In genomic region chr1:189707014-189707413, GRCm38 (mm10) we compare ENCODE assay signal across 18 mouse cellular contexts. TPM values are rescaled to one million over a fixed set of nuclear protein-coding genes. Genes with fewer than 3 reads are reported as not detected.
A peak's percentile ranks its signal among the peaks of the same experiment; 100 is the strongest.
DNase-seq lines count a peak whose midpoint lies in the region; ATAC-seq and TF ChIP-seq lines count a peak whose summit lies in the region.
"Had no signal": no experiment of that assay in that cellular context is flagged by ENCODE, and none has a peak within 500 bp of the region (broad histone marks: within the 10 kb centered on the region; RNA-seq: fewer than 3 reads in every experiment).

No protein-coding gene starts in this region.

- no peak overlapping the region for H3K4me2 ChIP-seq in kidney, postnatal 0 days (ENCODE audit: low read length)
- H3K4me2 ChIP-seq in limb, embryonic 13.5 days (replicated peaks), result no peak overlapping the region
- no peak overlapping the region for H3K4me2 ChIP-seq in stomach, postnatal 0 days (replicated peaks; ENCODE audit: low read depth)
- H3K4me2 ChIP-seq: heart, embryonic 15.5 days; hindbrain, embryonic 15.5 days; intestine, embryonic 15.5 days had no signal

- H3K27ac ChIP-seq in kidney, postnatal 0 days, result peak overlapping the region; percentile 51
- H3K27ac ChIP-seq in limb, embryonic 13.5 days, result peak overlapping the region; percentile 44; the same call in 1 of the 2 replicates
- H3K27ac ChIP-seq in stomach, postnatal 0 days (replicated peaks), result peak overlapping the region; percentile 49; the same call in 1 of the 2 replicates
- H3K27ac ChIP-seq: heart, embryonic 15.5 days; hindbrain, embryonic 15.5 days; intestine, embryonic 15.5 days had no signal

- H3K4me1 ChIP-seq in kidney, postnatal 0 days (replicated peaks; ENCODE audit: insufficient read depth, low read length), result peaks cover 29% of the 10 kb centered on the region
- H3K4me1 ChIP-seq in limb, embryonic 13.5 days, result peaks cover 48% of the 10 kb centered on the region
- no peaks in the 10 kb centered on the region for H3K4me1 ChIP-seq in stomach, postnatal 0 days (replicated peaks; ENCODE audit: control insufficient read depth, insufficient read depth)
- H3K4me1 ChIP-seq: heart, embryonic 15.5 days; hindbrain, embryonic 15.5 days had no signal

- TF ChIP-seq EP300 in stomach, postnatal 0 days (optimal IDR thresholded peaks at IDR 0.05), result no peak

- ATAC-seq in kidney, postnatal 0 days (replicated peaks; ENCODE audit: low FRiP score, low read depth), result 0 out of 2 replicates have a peak, but pooled peaks have one; percentile 21
- ATAC-seq in limb, embryonic 13.5 days (ENCODE audit: low FRiP score, low read depth), result no peak
- 0 out of 2 replicates have a peak, but pooled peaks have one; percentile 30 for ATAC-seq in stomach, postnatal 0 days (ENCODE audit: low FRiP score, low TSS enrichment)
- ATAC-seq: forebrain, postnatal 0 days; intestine, embryonic 15.5 days; liver, postnatal 0 days had no signal

- peak; percentile 32 for DNase-seq in embryo, embryonic 11 days
- no peak for DNase-seq in embryo, embryonic 9.5 days (ENCODE audit: extremely low spot score)
- peak; percentile 53 for DNase-seq in kidney, postnatal 0 days (ENCODE audit: low spot score)
- DNase-seq in kidney, postnatal 10 days, result no peak
- DNase-seq in stomach, postnatal 0 days (ENCODE audit: low spot score), result no peak
- no peak for DNase-seq in heart, adult 18-20 months
- no peak for DNase-seq in right cerebral cortex, postnatal 10 days (ENCODE audit: low spot score in 2 of 2)
- DNase-seq: adrenal gland, postnatal 14 days; cerebellum, postnatal 10 days; forebrain, postnatal 0 days; heart, postnatal 4 days; liver, postnatal 0 days; lung, postnatal 14 days; thymus, postnatal 4 days had no signal

- H3K4me3 ChIP-seq in kidney, postnatal 0 days (replicated peaks; ENCODE audit: low read depth, low read length), result no peak overlapping the region
- no peak overlapping the region for H3K4me3 ChIP-seq in limb, embryonic 13.5 days
- H3K4me3 ChIP-seq in stomach, postnatal 0 days (ENCODE audit: low read depth, low read length), result no peak overlapping the region
- H3K4me3 ChIP-seq: heart, embryonic 15.5 days; hindbrain, embryonic 15.5 days; intestine, embryonic 15.5 days had no signal

- H3K9ac ChIP-seq in kidney, postnatal 0 days (ENCODE audit: low read depth, low read length), result no peak overlapping the region
- no peak overlapping the region for H3K9ac ChIP-seq in limb, embryonic 13.5 days
- H3K9ac ChIP-seq in stomach, postnatal 0 days (ENCODE audit: low read length), result no peak overlapping the region
- H3K9ac ChIP-seq: forebrain, postnatal 0 days; heart, embryonic 15.5 days; hindbrain, embryonic 15.5 days; intestine, embryonic 15.5 days; liver, postnatal 0 days had no signal

- no peaks in the 10 kb centered on the region for H3K36me3 ChIP-seq in kidney, postnatal 0 days (ENCODE audit: insufficient read depth, low read length)
- no peaks in the 10 kb centered on the region for H3K36me3 ChIP-seq in limb, embryonic 13.5 days
- H3K36me3 ChIP-seq in stomach, postnatal 0 days (ENCODE audit: control insufficient read depth, insufficient read depth, low read length), result no peaks in the 10 kb centered on the region
- H3K36me3 ChIP-seq: heart, embryonic 15.5 days; hindbrain, embryonic 15.5 days; intestine, embryonic 15.5 days had no signal

- TF ChIP-seq CTCF in kidney, postnatal 0 days (IDR thresholded peaks at IDR 0.05; ENCODE audit: low read depth), result no peak
- no peak for TF ChIP-seq CTCF in stomach, postnatal 0 days (IDR thresholded peaks at IDR 0.05; ENCODE audit: low read depth)

- no peaks in the 10 kb centered on the region for H3K9me3 ChIP-seq in kidney, postnatal 0 days (replicated peaks; ENCODE audit: low read length)
- H3K9me3 ChIP-seq in limb, embryonic 13.5 days, result no peaks in the 10 kb centered on the region
- H3K9me3 ChIP-seq in stomach, postnatal 0 days (ENCODE audit: control insufficient read depth, low read length), result no peaks in the 10 kb centered on the region
- H3K9me3 ChIP-seq: heart, embryonic 15.5 days; hindbrain, embryonic 15.5 days; intestine, embryonic 15.5 days had no signal

- H3K27me3 ChIP-seq in kidney, postnatal 0 days (ENCODE audit: insufficient read depth, low read length), result no peaks in the 10 kb centered on the region
- H3K27me3 ChIP-seq in limb, embryonic 13.5 days, result no peaks in the 10 kb centered on the region
- H3K27me3 ChIP-seq in stomach, postnatal 0 days (ENCODE audit: control insufficient read depth, insufficient read depth, low read length), result no peaks in the 10 kb centered on the region
- H3K27me3 ChIP-seq: heart, embryonic 15.5 days; hindbrain, embryonic 15.5 days; intestine, embryonic 15.5 days had no signal

RNA-seq across cellular contexts. Expression of gene Cenpf, which starts 19.1 kb away (rescaled TPM):
- polyA plus RNA-seq in kidney, postnatal 0 days (2015; fragmentation: Nextera tagmentation; extraction: Ambion mirVana), result 42.1 and 42.5 TPM in 2 replicates
- 88.0 and 92.3 TPM in 2 replicates for polyA plus RNA-seq in limb, embryonic 13.5 days (2015; fragmentation: Nextera tagmentation; extraction: Ambion mirVana)
- polyA plus RNA-seq in stomach, postnatal 0 days (2015; fragmentation: Nextera tagmentation; extraction: Ambion mirVana), result 16.5 and 21.7 TPM in 2 replicates
- total RNA-seq in heart, adult 18-20 months (2021), result 1 to 10 TPM; 5.5 to 5.9 TPM

RNA-seq across cellular contexts. Expression of gene Ptpn14, which starts 21.1 kb away (rescaled TPM):
- 11.1 and 11.6 TPM in 2 replicates for polyA plus RNA-seq in kidney, postnatal 0 days (2015; fragmentation: Nextera tagmentation; extraction: Ambion mirVana)
- polyA plus RNA-seq in limb, embryonic 13.5 days (2015; fragmentation: Nextera tagmentation; extraction: Ambion mirVana), result 10.7 and 11.1 TPM in 2 replicates
- 4.5 and 5.3 TPM in 2 replicates for polyA plus RNA-seq in stomach, postnatal 0 days (2015; fragmentation: Nextera tagmentation; extraction: Ambion mirVana)
- 10 to 100 TPM; 29.3 to 33.7 TPM for total RNA-seq in heart, adult 18-20 months (2021)

Comparison
In these comparisons a context has a peak if more than half of its experiments do, and no peak if none do; other contexts are left out.
1. DNase-seq: peak in embryo, embryonic 11 days (single experiment) and kidney, postnatal 0 days (single experiment); none in embryo, embryonic 9.5 days (single experiment), kidney, postnatal 10 days (single experiment), stomach, postnatal 0 days (single experiment), heart, adult 18-20 months (0 of 2) and right cerebral cortex, postnatal 10 days (0 of 2).
2. Peak in every context shown above with its lines, with median percentiles within 50 percentile points of each other: H3K27ac ChIP-seq.